Mouse (Mus musculus) neural tube, embryonic 15.5 days (tissue): ENCODE data around the gene Olfm1. TPM values are rescaled to one million over a fixed set of nuclear protein-coding genes. Genes with fewer than 3 reads are reported as not detected.

Source experiments
- ATAC-seq: fragments of 200-750 bp; cut with Nextera tagmentation; 2 replicates; pipeline ENCODE4 v1.8.0; 2017; ENCODE audit warnings: mild to moderate bottlenecking, moderate TSS enrichment, moderate library complexity; ENCODE audit not compliant: low FRiP score
- H3K27ac ChIP-seq: fragments of 300-500 bp; sonication (generic); replicated peaks from 2 replicates; pipeline ENCODE4 v1.5.1; 2015; ENCODE audit warnings: mild to moderate bottlenecking, inconsistent platforms
- H3K27me3 ChIP-seq: fragments of 300-500 bp; sonication (generic); replicated peaks from 2 replicates; pipeline ENCODE4 v1.6.1; 2015; ENCODE audit warnings: inconsistent platforms
- H3K36me3 ChIP-seq: fragments of 300-500 bp; sonication (generic); 2 replicates; pipeline ENCODE4 v1.6.1; 2015; ENCODE audit warnings: inconsistent platforms
- H3K4me1 ChIP-seq: fragments of 300-500 bp; sonication (generic); 2 replicates; pipeline ENCODE4 v1.6.1; 2015; ENCODE audit warnings: inconsistent platforms
- H3K4me2 ChIP-seq: fragments of 300-500 bp; sonication (generic); 2 replicates; pipeline ENCODE4 v1.6.1; 2015; ENCODE audit warnings: inconsistent platforms, mild to moderate bottlenecking, moderate library complexity
- H3K4me3 ChIP-seq: fragments of 300-500 bp; sonication (generic); replicated peaks from 2 replicates; pipeline ENCODE4 v1.5.1; 2015; ENCODE audit warnings: mild to moderate bottlenecking, inconsistent platforms
- H3K9ac ChIP-seq: fragments of 300-500 bp; sonication (generic); replicated peaks from 2 replicates; pipeline ENCODE4 v1.6.1; 2015; ENCODE audit warnings: mild to moderate bottlenecking, inconsistent platforms
- H3K9me3 ChIP-seq: fragments of 300-500 bp; sonication (generic); replicated peaks from 2 replicates; pipeline ENCODE4 v1.6.1; 2016; ENCODE audit warnings: inconsistent platforms
- WGBS: fragments of 180-500 bp; shearing (Covaris S2); methylation state at CpG from one replicate; pipeline ENCODE4 v1.1.7; 2015; ENCODE audit warnings: mixed read lengths; 5-methylcytosine and 5-hydroxymethylcytosine counted together
- polyA plus RNA-seq: library from polyadenylated mRNA; unstranded; fragments of >200 nt; fragmentation: Nextera tagmentation; extraction: Ambion mirVana; gene quantifications from 2 replicates; pipeline ENCODE4 v1.2.1, GENCODE M21; 2015

Olfm1 gene
- polyA plus RNA-seq, 1 experiment from 2014 or later: 363 TPM

DNA sequence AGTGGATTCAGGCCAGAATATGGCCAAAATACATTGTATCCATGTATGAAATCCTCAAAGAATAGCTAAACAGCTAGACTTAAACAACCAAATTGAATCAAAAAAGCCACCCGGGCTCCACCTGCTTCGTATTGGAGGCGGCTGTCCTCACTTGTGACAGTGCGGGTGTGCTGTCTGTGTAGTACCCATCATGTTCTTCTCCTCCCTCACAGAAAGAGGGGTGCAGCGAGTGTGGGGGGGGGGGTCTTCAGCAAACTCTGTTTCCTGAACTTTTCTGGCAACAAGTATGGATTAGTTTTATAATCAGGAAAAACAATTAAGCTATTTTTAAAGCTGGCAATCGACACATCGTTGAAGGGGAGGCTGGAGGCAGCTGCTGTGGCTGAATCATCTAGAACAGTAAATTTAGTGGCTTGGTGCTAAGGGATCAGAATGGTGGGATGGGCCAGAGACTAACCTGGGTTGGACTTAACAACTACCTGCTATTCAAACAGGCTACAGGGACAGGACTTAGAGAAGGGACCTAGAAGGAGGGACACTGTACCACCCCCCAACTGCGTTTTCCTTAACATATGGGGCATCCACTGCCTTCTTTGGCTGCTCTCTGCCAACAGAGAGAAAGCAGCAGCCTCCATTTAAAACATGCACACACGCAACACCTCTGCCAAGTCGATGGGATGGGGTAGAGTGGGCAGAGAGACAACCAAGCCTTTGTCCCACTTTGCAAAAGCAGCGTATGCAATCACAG lies 79.6 kb downstream of the Olfm1 start:
- H3K4me3 ChIP-seq: no peak overlapping the region
- no peaks in the 10 kb centered on the region for H3K27me3 ChIP-seq
- peaks cover 19% of the 10 kb centered on the region for H3K4me1 ChIP-seq
- H3K27ac ChIP-seq: no peak overlapping the region
- H3K36me3 ChIP-seq: no peaks in the 10 kb centered on the region
- WGBS: 71% methylated on average over 11 of the region's 11 CpGs
- no peak overlapping the region for H3K9ac ChIP-seq
- no peak for ATAC-seq
- no peaks in the 10 kb centered on the region for H3K9me3 ChIP-seq
- H3K4me2 ChIP-seq: no peak overlapping the region

GRCm38 (mm10) chr2:28274006-28274405 lies 81.2 kb downstream of the Olfm1 start:
- H3K9me3 ChIP-seq: no peaks in the 10 kb centered on the region
- 80% methylated on average over 5 of the region's 5 CpGs for WGBS
- H3K36me3 ChIP-seq: no peaks in the 10 kb centered on the region
- H3K4me2 ChIP-seq: no peak overlapping the region
- no peaks in the 10 kb centered on the region for H3K27me3 ChIP-seq
- ATAC-seq: no peak
- H3K9ac ChIP-seq: no peak overlapping the region
- H3K27ac ChIP-seq: no peak overlapping the region
- no peak overlapping the region for H3K4me3 ChIP-seq
- H3K4me1 ChIP-seq: peaks cover 25% of the 10 kb centered on the region

GRCm38 (mm10) chr2:28275345-28275744 lies 82.6 kb downstream of the Olfm1 start:
- WGBS: 79% methylated on average over 3 of the region's 3 CpGs
- H3K27me3 ChIP-seq: no peaks in the 10 kb centered on the region
- no peak overlapping the region for H3K4me3 ChIP-seq
- no peak overlapping the region for H3K4me2 ChIP-seq
- no peak overlapping the region for H3K9ac ChIP-seq
- H3K9me3 ChIP-seq: no peaks in the 10 kb centered on the region
- H3K27ac ChIP-seq: no peak overlapping the region
- H3K36me3 ChIP-seq: no peaks in the 10 kb centered on the region
- H3K4me1 ChIP-seq: peaks cover 27% of the 10 kb centered on the region
- no peak for ATAC-seq

DNA sequence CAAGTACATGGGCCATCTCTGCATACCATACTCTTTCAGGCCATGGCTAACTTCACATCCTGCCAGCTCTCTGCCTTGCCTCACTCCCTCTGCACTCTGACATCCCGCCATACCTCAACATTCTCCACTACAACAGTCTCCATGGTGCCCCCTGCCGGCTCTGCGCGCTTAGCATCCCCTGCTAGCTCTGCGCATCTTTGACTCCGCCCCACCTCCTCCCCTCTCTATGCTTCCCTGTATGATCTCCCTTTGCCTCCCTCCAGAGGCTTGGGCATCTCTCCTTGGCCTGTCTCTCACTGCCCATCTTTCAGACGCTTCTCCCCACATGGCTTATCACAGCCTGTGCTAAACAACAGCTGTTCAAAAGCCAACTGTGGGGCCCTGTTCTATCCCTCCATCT lies 85.4 kb downstream of the Olfm1 start:
- H3K36me3 ChIP-seq: no peaks in the 10 kb centered on the region
- peak; percentile 38; the same call in 1 of the 2 replicates for ATAC-seq
- H3K4me3 ChIP-seq: no peak overlapping the region
- no peaks in the 10 kb centered on the region for H3K9me3 ChIP-seq
- H3K4me1 ChIP-seq: peaks cover 11% of the 10 kb centered on the region
- no peak overlapping the region for H3K4me2 ChIP-seq
- H3K27me3 ChIP-seq: no peaks in the 10 kb centered on the region
- no peak overlapping the region for H3K27ac ChIP-seq
- 14% methylated on average over 7 of the region's 7 CpGs for WGBS
- H3K9ac ChIP-seq: no peak overlapping the region

- WGBS: 61% methylated on average over 10 of the region's 10 CpGs
- no peak for ATAC-seq
- Histone ChIP-seq H3K27ac (peak overlapping the region; percentile 19; the same call in 1 of the 2 replicates), H3K4me3 (no peak overlapping the region), H3K9me3 (no peaks in the 10 kb centered on the region), H3K4me2 (no peak overlapping the region), H3K9ac (no peak overlapping the region), H3K4me1 (peaks cover 11% of the 10 kb centered on the region), H3K27me3 (no peaks in the 10 kb centered on the region), H3K36me3 (no peaks in the 10 kb centered on the region)
Measured at GRCm38 (mm10) chr2:28278853-28279252, 86.1 kb downstream of the Olfm1 start.

Other genes starting within 250 kb of the Olfm1 start
- gene Fcnb, start 108.1 kb upstream of the Olfm1 start, polyA plus RNA-seq: 0.52 TPM in 1 of 2 replicates, not detected in the other